Mouse (Mus musculus): ENCODE measurements around the gene Hnrnpul2.

- TF ChIP-seq CTCF (IDR thresholded peaks at IDR 0.05; ENCODE audit: control insufficient read depth, insufficient read depth, insufficient replicate concordance, low read depth, low read length) (no peak), POLR2A (IDR thresholded peaks at IDR 0.05; ENCODE audit: control insufficient read depth, low read depth, low read length) (no peak)
Observed at GRCm38 (mm10) chr19:8817001-8817400, 2.8 kb upstream of the Hnrnpul2 start.
